Mouse (Mus musculus): Measurements from ENCODE around the gene Ambra1. TPM values are rescaled to one million over a fixed set of nuclear protein-coding genes. Genes with fewer than 3 reads are reported as not detected.

The Ambra1 gene
- polyA plus RNA-seq, 1 experiment from 2014 or later: 23.6 TPM

- Histone ChIP-seq H3K27me3 (ENCODE audit: control insufficient read depth, insufficient read depth, low read length) (no peaks in the 10 kb centered on the region), H3K4me3 (ENCODE audit: low read depth, low read length) (no peak overlapping the region), H3K9me3 (ENCODE audit: control insufficient read depth, low read length) (no peaks in the 10 kb centered on the region), H3K4me1 (ENCODE audit: control insufficient read depth, insufficient read depth, low read length) (no peaks in the 10 kb centered on the region), H3K4me2 (ENCODE audit: low read depth, low read length) (no peak overlapping the region), H3K9ac (replicated peaks; ENCODE audit: low read depth, low read length) (no peak overlapping the region), H3K36me3 (ENCODE audit: control insufficient read depth, insufficient read depth, low read length) (no peaks in the 10 kb centered on the region), H3K27ac (ENCODE audit: low read depth, low read length) (no peak overlapping the region)
- WGBS: 85% methylated on average over 9 of the region's 9 CpGs
- ATAC-seq (ENCODE audit: low read depth): no peak
These were observed 146.3 kb downstream of the Ambra1 start for GRCm38 (mm10) chr2:91876000-91876805.

DNA sequence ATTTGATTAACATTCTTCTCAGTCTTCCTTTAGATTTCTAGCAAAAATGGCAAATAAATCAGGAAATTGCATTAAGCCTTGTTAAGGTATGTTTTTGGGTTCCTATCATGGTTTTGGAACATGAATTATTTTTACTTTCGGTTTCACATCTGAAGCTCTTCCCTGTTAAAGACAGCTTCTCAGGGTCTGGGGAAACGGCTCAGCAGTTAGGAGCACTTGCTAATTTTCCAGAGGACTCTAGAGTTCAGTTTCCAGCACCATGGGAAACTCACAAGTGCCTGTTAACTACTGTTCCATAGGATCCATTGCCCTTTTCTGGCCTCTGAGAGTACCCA, 146.8 kb downstream of the Ambra1 start:
- Histone ChIP-seq H3K9me3 (ENCODE audit: control insufficient read depth, low read length) (no peaks in the 10 kb centered on the region), H3K4me2 (ENCODE audit: low read depth, low read length) (no peak overlapping the region), H3K27ac (ENCODE audit: low read depth, low read length) (no peak overlapping the region), H3K27me3 (ENCODE audit: control insufficient read depth, insufficient read depth, low read length) (no peaks in the 10 kb centered on the region), H3K4me3 (ENCODE audit: low read depth, low read length) (no peak overlapping the region), H3K4me1 (ENCODE audit: control insufficient read depth, insufficient read depth, low read length) (no peaks in the 10 kb centered on the region), H3K9ac (replicated peaks; ENCODE audit: low read depth, low read length) (no peak overlapping the region), H3K36me3 (ENCODE audit: control insufficient read depth, insufficient read depth, low read length) (no peaks in the 10 kb centered on the region)
- WGBS: 92% methylated on average over 2 of the region's 2 CpGs
- no peak for ATAC-seq (ENCODE audit: low read depth)

DNA sequence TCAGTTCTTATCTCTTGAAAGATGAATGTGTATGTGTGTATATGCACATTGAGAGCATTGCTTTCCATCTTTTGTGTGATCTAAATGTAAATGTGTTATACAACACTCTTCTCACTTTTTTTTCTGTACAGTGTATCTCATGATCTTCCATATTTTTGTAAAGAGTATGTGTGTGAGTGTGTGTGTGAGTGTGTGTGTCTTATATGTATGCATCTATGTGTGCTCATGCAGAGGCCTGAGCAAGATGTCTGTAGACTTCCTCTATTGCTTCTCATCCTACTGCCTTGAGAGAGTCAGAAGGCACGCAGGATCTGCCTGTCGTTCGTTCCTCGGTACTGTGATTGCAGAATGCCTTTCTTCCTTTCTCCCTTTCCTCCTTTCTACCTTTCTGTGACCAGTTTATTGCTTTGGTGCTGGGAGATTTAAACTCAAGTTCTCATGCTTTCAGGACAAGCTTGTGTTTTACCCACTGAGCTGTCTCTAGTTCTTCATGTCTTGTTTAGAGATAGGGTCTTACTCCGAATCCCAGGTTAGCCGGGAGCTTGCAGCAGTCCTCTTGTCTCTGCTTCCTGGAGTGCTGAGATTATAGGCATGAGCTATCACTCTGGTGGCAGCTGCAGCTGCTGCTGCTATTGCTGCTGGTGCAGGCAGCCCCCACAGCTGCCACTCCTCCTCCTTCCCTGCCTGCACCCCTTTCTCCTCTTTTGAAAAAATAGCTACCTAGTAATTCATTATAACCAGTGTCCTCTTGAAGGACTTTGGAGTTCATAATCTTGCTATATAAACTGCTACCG, 148.7 kb downstream of the Ambra1 start:
- Histone ChIP-seq H3K9ac (replicated peaks; ENCODE audit: low read depth, low read length) (no peak overlapping the region), H3K9me3 (ENCODE audit: control insufficient read depth, low read length) (no peaks in the 10 kb centered on the region), H3K4me3 (ENCODE audit: low read depth, low read length) (no peak overlapping the region), H3K36me3 (ENCODE audit: control insufficient read depth, insufficient read depth, low read length) (no peaks in the 10 kb centered on the region), H3K4me2 (ENCODE audit: low read depth, low read length) (no peak overlapping the region), H3K4me1 (ENCODE audit: control insufficient read depth, insufficient read depth, low read length) (no peaks in the 10 kb centered on the region), H3K27ac (ENCODE audit: low read depth, low read length) (no peak overlapping the region; the same call in 1 of the 2 replicates), H3K27me3 (ENCODE audit: control insufficient read depth, insufficient read depth, low read length) (no peaks in the 10 kb centered on the region)
- 67% methylated on average over 7 of the region's 7 CpGs for WGBS
- ATAC-seq (ENCODE audit: low read depth): no peak

DNA sequence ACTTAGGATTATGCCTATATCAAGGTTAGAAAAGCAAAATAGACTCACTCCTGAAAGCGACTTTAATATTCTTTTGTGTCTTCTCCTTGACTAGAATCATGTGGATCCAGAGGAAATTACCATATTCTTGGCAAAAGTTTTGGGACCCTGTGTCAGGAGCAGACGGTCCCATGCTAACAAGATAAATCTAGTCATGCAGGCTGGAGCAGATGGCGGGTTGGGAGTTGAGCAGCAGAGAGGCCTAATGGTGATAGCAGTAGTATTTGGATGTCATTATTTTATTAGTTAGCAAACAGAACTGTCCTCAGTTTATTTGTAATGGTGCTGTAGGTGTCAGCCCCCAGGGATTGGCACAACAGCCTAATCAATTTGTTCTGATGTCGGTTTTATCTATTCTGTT, 154.0 kb downstream of the Ambra1 start:
- H3K4me2 ChIP-seq (ENCODE audit: low read depth, low read length): no peak overlapping the region
- H3K27ac ChIP-seq (ENCODE audit: low read depth, low read length): no peak overlapping the region
- H3K9me3 ChIP-seq (ENCODE audit: control insufficient read depth, low read length): no peaks in the 10 kb centered on the region
- peaks cover 11% of the 10 kb centered on the region for H3K36me3 ChIP-seq (ENCODE audit: control insufficient read depth, insufficient read depth, low read length)
- 87% methylated on average over 4 of the region's 4 CpGs for WGBS
- ATAC-seq (ENCODE audit: low read depth): no peak
- no peak overlapping the region for H3K9ac ChIP-seq (replicated peaks; ENCODE audit: low read depth, low read length)
- no peak overlapping the region for H3K4me3 ChIP-seq (ENCODE audit: low read depth, low read length)
- no peaks in the 10 kb centered on the region for H3K4me1 ChIP-seq (ENCODE audit: control insufficient read depth, insufficient read depth, low read length)
- no peaks in the 10 kb centered on the region for H3K27me3 ChIP-seq (ENCODE audit: control insufficient read depth, insufficient read depth, low read length)

DNA sequence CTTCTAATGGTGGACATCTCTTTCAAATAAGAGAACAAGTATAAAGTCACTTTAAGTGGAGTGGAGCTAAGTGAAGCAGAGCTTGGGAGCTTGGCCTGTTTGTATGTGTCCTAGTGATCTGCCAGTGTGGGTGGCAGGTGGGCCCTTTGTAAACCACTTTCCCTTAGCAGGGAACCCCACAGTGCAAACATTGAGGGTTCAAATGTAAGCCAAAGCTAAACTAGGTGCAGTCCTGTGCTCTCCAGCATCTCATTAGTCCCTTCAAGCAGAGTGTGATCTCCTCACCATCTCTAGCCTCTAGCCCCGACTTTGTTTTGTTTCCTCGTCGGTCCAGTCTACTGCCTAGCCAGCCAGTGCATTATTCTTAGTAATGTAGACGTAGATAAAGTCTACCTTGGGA, 154.7 kb downstream of the Ambra1 start:
- H3K4me1 ChIP-seq (ENCODE audit: control insufficient read depth, insufficient read depth, low read length): no peaks in the 10 kb centered on the region
- peaks cover 11% of the 10 kb centered on the region for H3K36me3 ChIP-seq (ENCODE audit: control insufficient read depth, insufficient read depth, low read length)
- no peak overlapping the region for H3K4me3 ChIP-seq (ENCODE audit: low read depth, low read length)
- H3K9me3 ChIP-seq (ENCODE audit: control insufficient read depth, low read length): no peaks in the 10 kb centered on the region
- WGBS: 82% methylated on average over 4 of the region's 4 CpGs
- H3K27ac ChIP-seq (ENCODE audit: low read depth, low read length): no peak overlapping the region
- no peak overlapping the region for H3K9ac ChIP-seq (replicated peaks; ENCODE audit: low read depth, low read length)
- H3K4me2 ChIP-seq (ENCODE audit: low read depth, low read length): no peak overlapping the region
- H3K27me3 ChIP-seq (ENCODE audit: control insufficient read depth, insufficient read depth, low read length): no peaks in the 10 kb centered on the region
- no peak for ATAC-seq (ENCODE audit: low read depth)

DNA sequence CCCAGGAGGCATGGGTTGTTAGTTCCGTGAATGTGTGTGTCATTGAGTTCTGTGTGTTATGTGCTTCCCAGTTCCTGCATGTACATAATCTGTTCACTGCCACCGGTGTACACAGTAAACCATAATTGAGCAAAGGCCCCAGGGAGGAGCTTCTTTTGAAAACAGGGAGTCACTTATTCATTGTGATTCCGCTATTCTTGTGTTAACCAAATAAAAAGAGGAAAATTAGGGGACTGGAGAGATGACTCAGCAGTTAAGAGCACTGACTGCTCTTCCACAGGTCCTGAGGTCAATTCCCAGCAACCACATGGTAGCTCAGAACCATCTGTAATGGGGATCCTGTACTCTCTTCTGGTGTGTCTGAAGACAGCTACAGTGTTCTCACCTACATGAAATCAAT, 164.8 kb downstream of the Ambra1 start:
- H3K4me3 ChIP-seq (ENCODE audit: low read depth, low read length): no peak overlapping the region
- ATAC-seq (ENCODE audit: low read depth): no peak
- no peaks in the 10 kb centered on the region for H3K9me3 ChIP-seq (ENCODE audit: control insufficient read depth, low read length)
- H3K27ac ChIP-seq (ENCODE audit: low read depth, low read length): no peak overlapping the region
- no peaks in the 10 kb centered on the region for H3K27me3 ChIP-seq (ENCODE audit: control insufficient read depth, insufficient read depth, low read length)
- 82% methylated on average over 3 of the region's 3 CpGs for WGBS
- no peaks in the 10 kb centered on the region for H3K4me1 ChIP-seq (ENCODE audit: control insufficient read depth, insufficient read depth, low read length)
- no peak overlapping the region for H3K9ac ChIP-seq (replicated peaks; ENCODE audit: low read depth, low read length)
- H3K4me2 ChIP-seq (ENCODE audit: low read depth, low read length): no peak overlapping the region
- H3K36me3 ChIP-seq (ENCODE audit: control insufficient read depth, insufficient read depth, low read length): no peaks in the 10 kb centered on the region

DNA sequence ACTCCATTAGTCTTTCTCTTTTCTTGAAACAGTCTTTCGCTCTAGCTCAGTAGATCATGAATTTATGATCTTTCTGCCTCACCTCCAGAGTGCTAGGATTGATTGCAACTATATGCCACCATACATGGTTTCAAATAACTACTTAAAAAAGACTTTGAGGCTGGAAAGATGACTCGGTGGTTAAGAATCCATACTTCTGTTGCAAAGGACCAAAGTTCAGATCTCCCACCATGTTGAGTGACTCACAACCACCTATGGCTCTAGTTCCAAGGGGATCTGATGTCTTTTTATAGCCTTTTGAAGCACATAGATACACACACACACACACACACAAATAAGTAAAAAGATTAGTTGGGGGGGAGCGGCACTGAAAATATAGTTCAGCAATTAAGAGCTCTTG, 165.5 kb downstream of the Ambra1 start:
- Histone ChIP-seq H3K9ac (replicated peaks; ENCODE audit: low read depth, low read length) (no peak overlapping the region), H3K36me3 (ENCODE audit: control insufficient read depth, insufficient read depth, low read length) (no peaks in the 10 kb centered on the region), H3K4me3 (ENCODE audit: low read depth, low read length) (no peak overlapping the region), H3K4me1 (ENCODE audit: control insufficient read depth, insufficient read depth, low read length) (no peaks in the 10 kb centered on the region), H3K27me3 (ENCODE audit: control insufficient read depth, insufficient read depth, low read length) (no peaks in the 10 kb centered on the region), H3K27ac (ENCODE audit: low read depth, low read length) (no peak overlapping the region), H3K4me2 (ENCODE audit: low read depth, low read length) (no peak overlapping the region), H3K9me3 (ENCODE audit: control insufficient read depth, low read length) (no peaks in the 10 kb centered on the region)
- 87% methylated on average over 3 of the region's 3 CpGs for WGBS
- ATAC-seq (ENCODE audit: low read depth): no peak

- Histone ChIP-seq H3K4me2 (ENCODE audit: low read depth, low read length) (no peak overlapping the region), H3K9me3 (ENCODE audit: control insufficient read depth, low read length) (no peaks in the 10 kb centered on the region), H3K27ac (ENCODE audit: low read depth, low read length) (no peak overlapping the region), H3K27me3 (ENCODE audit: control insufficient read depth, insufficient read depth, low read length) (no peaks in the 10 kb centered on the region), H3K36me3 (ENCODE audit: control insufficient read depth, insufficient read depth, low read length) (no peaks in the 10 kb centered on the region), H3K4me3 (ENCODE audit: low read depth, low read length) (no peak overlapping the region), H3K9ac (replicated peaks; ENCODE audit: low read depth, low read length) (no peak overlapping the region), H3K4me1 (ENCODE audit: control insufficient read depth, insufficient read depth, low read length) (no peaks in the 10 kb centered on the region)
- ATAC-seq (ENCODE audit: low read depth): no peak
These were observed 168.0 kb downstream of the Ambra1 start for GRCm38 (mm10) chr2:91897968-91898367.

GRCm38 (mm10) chr2:91899141-91899540, 169.2 kb downstream of the Ambra1 start:
- no peak for ATAC-seq (ENCODE audit: low read depth)
- Histone ChIP-seq H3K4me3 (ENCODE audit: low read depth, low read length) (no peak overlapping the region), H3K4me1 (ENCODE audit: control insufficient read depth, insufficient read depth, low read length) (no peaks in the 10 kb centered on the region), H3K27ac (ENCODE audit: low read depth, low read length) (no peak overlapping the region), H3K27me3 (ENCODE audit: control insufficient read depth, insufficient read depth, low read length) (no peaks in the 10 kb centered on the region), H3K36me3 (ENCODE audit: control insufficient read depth, insufficient read depth, low read length) (no peaks in the 10 kb centered on the region), H3K9me3 (ENCODE audit: control insufficient read depth, low read length) (no peaks in the 10 kb centered on the region), H3K4me2 (ENCODE audit: low read depth, low read length) (no peak overlapping the region), H3K9ac (replicated peaks; ENCODE audit: low read depth, low read length) (no peak overlapping the region)
- WGBS: 95% methylated on average over 3 of the region's 3 CpGs

All from neural tube, embryonic 14.5 days (tissue).